Mouse (Mus musculus) cerebral cortex, adult 2 months (tissue): ENCODE data around the gene Saal1.

Experiments
- WGBS: fragments of 180-500 bp; shearing (Covaris S2); methylation state at CpG from one replicate; pipeline ENCODE4 v1.1.7; 2018; 5-methylcytosine and 5-hydroxymethylcytosine counted together

Saal1 gene

DNA sequence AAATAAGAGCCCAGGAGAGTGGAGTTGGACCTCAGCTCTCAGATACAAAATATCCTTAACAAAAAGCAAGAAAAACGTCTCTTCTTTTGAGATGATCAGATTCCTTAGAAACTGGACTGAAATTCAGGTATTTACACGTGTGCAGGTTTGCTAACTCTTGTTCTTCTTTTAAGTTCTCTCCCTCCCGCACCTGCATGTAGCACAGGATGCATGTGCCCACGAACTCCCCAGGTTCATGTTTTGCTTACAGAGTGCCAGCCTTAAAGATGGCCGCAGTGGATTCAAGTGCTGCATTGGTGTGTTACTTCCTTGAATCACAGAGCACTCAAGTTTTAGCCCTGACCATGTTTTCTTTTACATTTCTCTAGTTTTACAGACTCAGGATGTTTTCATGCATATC, 23.7 kb downstream of the Saal1 start:
- 90% methylated on average over 5 of the region's 5 CpGs for WGBS

DNA sequence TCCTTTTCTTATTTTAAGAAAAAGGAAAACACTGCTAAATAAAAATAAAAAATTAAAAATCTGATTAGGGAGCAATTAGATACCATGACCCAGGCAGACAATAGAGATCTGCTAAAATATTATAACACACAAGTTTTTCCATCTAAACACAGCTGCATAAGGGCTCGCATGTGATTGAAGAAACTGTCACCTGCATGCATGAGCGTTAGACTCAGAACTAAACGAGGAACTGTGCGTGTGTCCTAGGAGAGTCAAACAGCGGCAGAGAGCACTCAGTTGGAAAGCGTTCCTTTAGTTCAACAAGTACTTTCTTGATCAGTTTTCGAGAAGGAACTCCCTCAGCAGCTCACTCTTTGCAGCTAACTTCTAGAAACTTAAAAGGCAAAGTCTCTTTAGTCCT, 31.4 kb downstream of the Saal1 start:
- 78% methylated on average over 7 of the region's 7 CpGs for WGBS

DNA sequence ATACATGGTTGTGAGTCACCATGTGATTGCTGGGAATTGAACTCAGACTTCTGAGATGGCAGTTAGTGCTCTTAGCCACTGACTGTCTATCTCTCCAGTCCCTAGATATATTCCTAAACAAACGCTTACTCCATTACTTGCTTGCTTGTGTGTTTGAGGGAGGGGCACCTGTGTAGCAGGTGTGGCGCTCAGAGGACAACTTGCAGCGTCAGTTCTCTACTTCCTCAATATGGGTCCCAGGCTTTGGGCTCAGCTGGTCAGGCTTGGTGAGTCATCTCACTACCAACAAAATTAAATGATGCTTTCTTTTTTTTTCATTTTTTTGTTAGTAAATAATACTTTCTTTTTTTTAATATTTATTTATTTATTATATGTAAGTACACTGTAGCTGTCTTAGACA, 32.1 kb downstream of the Saal1 start:
- WGBS: 90% methylated on average over 3 of the region's 3 CpGs

DNA sequence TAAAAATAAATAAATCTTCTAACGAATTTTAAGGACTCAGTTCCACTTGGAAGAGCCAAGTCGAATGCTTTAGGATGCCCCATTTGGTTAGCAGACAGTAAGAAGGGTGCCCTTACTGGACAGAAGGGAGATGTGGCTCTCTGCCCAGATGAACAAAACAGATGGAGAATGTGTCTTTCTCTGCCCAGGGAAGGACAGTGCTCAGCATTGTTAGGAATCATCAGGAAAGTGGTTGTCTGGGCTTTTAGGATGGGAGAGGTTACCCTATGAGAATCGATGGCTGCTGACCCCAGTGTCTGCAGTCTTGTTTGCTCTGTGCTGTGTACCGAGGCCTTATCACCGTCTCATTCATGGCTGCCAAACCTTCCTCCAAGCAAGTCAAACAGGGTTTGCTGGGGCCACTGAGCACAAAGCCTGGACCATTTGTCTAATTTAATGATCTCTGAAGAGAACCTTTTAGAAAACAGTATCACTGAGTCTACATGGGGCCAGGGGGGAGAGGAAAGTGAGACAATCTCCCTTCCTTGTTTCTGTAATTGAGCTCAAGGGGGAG, 33.6 kb downstream of the Saal1 start:
- 60% methylated on average over 5 of the region's 5 CpGs for WGBS

DNA sequence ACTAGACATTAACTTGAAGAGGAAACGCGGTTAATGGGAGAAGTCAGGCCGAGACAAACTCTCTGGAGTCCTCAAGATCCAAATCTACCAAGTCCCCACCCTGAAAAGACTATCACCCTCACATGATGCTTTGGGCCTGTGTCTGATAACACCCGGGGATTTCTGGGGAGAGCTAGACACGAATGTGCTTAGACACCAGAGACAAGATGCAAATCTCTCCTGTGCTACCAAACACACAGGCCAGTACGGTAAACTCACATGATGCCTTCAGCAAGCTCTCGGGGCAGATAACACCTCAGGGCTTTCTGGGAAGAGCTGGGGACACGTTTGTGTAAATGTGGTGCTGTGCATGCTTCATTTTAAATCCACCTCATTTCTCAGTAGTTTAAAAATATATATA, 34.6 kb downstream of the Saal1 start:
- 88% methylated on average over 8 of the region's 8 CpGs for WGBS

DNA sequence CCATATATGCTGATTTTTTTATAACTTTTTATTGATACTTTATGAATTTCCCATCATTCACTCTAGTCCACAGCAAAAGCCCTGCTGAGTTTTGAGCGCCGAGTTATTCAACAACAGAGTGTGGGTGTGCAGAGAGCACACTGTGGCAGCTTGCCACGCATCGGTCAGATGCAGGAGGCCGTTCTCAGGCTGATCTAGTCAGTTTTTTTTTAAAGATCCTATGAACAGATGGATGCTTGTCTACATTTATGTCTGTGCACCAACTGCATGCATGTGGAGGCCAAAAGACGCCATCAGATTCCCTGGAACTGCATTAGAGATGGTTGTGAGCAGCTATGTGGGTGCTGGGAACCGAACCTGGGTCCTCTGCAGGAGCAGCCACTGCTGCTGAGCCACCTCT, 35.4 kb downstream of the Saal1 start:
- 64% methylated on average over 7 of the region's 7 CpGs for WGBS

DNA sequence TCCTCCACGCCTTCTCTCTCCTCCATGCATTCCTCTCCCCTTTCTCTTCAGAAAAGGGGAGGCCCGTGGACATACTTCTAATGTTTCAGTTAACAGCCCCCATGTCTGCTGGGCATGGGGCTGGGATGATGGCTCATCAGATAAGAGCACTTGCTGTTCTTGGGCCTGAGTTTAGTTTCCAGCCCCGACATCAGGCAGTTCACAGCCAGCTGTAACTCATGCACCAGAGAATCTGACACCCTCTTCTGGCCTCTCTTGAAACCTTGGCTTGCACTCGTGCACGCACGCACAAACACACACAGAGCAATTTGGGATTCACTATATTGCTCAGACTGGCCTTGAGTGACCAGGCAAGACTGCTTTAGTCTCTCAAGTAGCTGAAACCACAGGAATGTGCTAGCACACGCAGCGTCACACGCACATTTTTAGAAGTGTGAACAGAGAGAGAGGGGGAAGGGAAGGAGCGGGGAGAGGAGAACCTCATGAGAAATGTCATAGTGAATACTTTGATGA, 38.3 kb downstream of the Saal1 start, which contains the start of gene Tph1:
Tph1 (minus strand) TSS at position 378 of the 513 bp plus-strand sequence.
- 62% methylated on average over 10 of the region's 10 CpGs for WGBS

DNA sequence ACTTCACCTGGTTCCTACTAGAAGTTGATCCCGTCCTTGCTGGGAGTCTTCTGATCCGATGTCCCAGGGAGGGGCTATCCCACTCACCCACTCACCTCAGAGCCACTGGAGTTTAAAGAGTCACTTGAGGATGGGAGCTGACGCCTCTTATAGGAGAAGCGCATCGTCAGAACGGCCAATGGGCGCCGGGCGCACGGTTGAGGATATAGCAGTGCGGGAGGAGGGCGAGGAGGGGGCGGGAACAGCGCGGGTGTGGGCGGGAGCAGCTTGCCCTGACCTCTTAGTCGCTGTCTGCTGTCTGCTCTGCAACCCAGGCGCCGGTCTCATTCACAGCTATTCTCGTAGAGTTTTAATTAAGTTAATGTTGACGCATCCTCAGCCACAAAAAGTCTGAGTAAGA, 43.2 kb downstream of the Saal1 start:
- 4% methylated on average over 21 of the region's 21 CpGs for whole genome bisulfite sequencing

DNA sequence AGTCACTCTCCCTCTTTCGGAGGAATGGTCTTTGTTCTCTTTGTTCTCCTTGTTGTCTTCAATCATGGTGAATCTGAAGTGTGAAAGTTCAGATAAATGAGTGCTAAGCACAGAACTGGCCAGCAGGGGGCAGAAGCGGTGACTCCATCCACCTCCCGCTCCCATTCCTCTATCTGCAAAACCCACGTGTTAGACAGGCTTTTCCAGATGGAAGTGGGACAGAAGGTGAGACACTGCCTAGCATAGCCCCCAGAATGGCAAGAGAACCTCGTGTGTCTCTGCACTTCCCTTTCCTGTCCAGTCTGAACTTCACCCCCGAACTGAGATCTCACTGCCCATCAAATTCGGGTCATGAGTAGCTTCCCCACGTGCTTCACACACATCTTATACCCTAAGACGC, 45.2 kb downstream of the Saal1 start:
- 44% methylated on average over 9 of the region's 9 CpGs for WGBS

DNA sequence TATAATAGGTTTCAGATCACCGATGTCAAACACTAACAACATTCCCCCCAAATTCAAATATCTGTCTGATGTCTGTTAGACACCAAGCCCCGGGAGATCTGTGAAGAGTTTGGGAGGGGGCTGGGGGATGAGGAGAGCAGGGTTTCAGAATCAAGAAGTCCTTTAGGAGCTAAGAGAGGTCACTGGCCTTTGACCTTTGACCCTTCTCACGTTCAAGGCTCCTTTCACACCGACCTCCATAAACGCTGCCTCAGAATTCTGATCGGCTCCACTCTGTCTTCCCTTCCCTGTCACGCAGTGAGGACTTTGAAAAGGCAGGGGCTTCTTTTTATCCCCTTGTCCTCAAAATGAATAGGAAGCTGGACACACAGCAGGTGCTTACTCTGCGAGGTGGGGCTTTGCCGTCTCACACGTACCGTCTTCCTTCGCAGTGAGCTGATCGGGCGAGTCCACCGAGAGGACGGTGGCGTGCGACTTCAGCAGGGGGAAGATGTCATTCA, 48.8 kb downstream of the Saal1 start:
- WGBS: 48% methylated on average over 18 of the region's 18 CpGs

DNA sequence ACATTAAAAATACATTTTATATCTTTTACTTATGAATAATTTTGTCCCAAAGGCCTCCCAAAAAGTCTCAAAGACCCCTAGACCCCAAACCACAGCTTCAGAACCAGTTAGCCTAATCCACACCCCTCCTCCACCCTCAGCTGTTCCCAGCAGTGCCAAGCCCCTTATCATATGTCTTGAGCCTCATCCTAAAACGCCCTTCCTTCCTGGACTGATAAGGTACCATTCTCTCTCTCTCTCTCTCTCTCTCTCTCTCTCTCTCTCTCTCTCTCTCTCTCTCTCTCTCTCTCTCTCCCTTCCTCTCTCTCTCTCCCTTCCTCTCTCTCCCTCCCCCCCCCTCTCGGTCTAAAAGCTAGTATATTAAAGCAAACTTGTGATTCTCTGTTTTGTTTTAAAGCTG, 58.2 kb downstream of the Saal1 start:
- 49% methylated on average over 2 of the region's 2 CpGs for WGBS

DNA sequence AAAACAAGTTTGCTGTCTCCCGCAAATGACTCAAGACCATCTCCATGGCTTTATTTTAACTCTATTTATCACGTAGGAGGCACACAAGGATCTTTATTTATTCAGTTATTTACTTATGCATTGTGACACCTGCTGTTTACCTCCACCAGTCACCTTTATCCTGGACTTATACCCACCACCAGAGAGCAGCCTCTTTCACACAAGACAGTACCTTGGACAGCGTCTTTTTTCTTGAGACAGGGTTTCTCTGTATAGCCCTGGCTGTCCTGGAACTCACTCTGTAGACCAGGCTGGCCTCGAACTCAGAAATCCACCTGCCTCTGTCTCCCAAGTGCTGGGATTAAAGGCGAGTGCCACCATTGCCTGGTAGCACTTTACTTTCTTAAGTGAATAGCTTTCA, 60.2 kb downstream of the Saal1 start:
- WGBS: 72% methylated on average over 5 of the region's 5 CpGs

DNA sequence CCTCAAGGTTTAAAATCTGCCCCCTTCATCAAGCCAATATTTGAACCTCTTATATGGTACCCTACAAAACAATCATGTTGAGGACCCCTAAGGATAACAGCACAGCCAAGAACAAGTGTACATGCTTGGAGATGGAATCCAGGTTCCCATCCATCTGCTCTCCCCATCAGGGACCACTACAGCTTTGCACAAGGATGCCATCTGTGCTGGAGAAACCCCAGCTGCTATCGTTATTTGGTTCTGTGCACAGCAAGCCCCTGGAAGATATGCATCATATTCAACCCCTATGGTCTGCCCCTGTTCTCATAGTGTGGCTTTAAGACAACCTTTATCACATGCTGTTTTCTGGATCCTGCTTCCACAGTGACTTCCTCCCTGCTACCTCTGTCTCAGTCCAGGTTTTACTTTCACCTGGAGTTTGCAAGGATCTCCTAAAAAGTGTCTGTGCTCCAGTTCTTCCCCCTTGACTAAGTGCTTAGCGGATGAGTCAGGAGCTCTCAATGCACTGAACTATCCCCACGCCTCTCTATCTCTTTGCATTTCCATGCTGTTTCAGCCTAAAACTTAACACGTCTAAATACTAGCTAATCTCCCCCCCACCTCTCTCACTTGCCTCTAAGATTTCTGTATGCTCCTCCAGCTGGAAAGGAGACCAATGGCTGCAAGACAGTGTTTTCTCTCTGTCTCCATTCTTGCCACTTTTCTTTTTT, 61.9 kb downstream of the Saal1 start:
- 59% methylated on average over 4 of the region's 4 CpGs for WGBS

DNA sequence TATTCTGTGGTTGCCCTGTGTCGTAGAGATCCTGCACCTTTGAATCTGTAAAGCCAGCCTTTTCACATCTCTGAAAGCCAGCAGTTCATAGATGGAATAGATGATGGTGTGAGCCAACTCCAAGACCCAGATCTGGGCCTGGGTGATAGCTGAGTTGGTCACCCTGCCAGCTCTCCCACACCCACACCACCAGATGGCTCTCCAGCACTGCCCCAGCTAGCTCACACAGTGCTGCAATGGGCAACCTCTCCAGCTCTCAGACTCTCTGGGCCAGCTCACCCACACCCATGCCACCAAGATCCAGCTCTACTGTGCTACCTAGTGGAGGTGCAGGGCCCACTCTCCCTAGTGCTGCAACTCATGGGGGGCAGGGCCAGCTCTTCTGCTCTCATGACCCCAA, 67.3 kb downstream of the Saal1 start:
- 65% methylated on average over 1 of the region's 1 CpGs for WGBS

DNA sequence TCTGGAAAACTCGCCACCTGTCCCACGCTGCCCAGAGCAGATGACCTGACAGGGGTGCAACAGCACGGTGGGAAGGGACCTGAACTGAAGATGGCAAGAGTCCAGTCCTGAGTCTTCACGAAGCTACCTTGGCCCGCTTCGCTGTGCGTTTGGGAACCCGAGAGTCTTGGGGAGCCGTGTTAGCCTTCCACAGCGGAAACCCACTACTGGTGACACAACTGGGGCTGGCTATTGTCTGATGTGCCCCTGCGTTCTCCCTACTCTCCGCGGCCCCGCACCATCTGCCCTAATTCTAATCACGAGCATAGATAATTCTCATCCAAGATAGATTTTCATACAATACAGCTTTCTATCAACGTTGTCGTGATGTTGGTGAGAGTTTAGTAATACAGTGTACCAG, 70.4 kb downstream of the Saal1 start:
- 10% methylated on average over 17 of the region's 17 CpGs for WGBS

DNA sequence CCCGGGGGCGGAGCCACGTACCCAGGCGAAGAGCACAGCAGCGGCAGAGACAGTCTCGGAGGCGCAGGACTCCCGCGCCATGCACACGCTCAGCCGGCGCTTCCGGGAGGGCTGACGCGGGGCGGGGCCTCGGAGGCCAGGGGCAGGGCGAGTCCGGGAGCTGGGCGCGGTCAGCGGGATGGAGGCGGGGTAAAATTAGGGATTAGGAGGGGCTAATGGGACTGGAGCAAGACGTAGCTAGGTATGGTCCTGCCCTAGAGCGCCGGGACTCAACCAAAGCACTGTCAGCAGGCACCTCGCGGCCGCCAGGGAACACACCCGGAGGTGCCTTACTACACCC, 70.8 kb downstream of the Saal1 start, which contains the start of gene Sergef:
Sergef (minus strand) TSS at position 116 of the 340 bp plus-strand sequence.
- WGBS: under 1% methylated on average over 30 of the region's 30 CpGs

DNA sequence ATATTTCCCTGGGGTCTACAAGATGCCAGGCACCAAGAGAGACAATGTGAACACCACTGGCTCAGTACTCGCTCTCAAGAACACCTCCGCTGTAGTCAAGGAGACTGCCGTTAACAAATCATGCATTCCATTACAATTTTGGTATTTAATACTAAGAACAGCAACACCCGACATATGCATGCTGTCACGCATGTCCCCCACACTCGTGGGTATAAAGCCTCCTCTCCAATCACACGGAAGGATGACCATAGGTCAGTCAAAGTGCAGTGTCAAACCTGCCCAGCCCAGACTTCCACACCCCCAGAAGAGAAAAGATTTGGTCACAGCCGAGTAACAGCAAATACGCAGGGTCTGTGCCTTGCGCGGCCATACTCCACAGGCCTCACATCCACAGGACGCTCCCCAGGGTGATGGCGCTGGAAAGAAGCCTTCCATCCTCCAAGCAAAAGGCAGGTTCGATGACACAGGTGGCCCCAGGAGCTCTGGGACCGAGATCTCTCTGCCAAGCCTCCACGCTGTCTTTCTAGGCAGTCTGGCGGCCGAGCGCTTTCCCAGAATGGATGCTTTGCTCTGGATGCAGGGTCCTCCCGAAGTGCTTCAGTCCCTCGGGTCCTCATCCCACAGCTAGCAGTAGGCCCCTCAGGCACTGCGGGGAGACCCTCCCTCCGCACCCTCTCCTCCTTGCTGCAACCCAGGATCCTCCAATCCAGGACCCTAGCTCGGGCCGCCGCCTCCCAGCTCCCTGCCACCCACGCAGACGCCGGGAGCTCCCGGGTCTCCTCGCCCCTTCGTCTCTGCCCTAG, 71.4 kb downstream of the Saal1 start:
- WGBS: 5% methylated on average over 32 of the region's 32 CpGs
